Mouse (Mus musculus): Measurements from ENCODE around the gene Tll2.

Tll2 gene

GRCm38 (mm10) chr19:41177331-41177730, 29.3 kb downstream of the Tll2 start:
- TF ChIP-seq GATA4 (IDR thresholded peaks at IDR 0.05; ENCODE audit: insufficient replicate concordance, low read length) = no peak

- no peak for TF ChIP-seq GATA4 (IDR thresholded peaks at IDR 0.05; ENCODE audit: insufficient replicate concordance, low read length)
Observed at GRCm38 (mm10) chr19:41176881-41177280, 29.8 kb downstream of the Tll2 start.

- TF ChIP-seq GATA4 (IDR thresholded peaks at IDR 0.05; ENCODE audit: insufficient replicate concordance, low read length) = no peak
Observed at GRCm38 (mm10) chr19:41165914-41166235, 40.8 kb downstream of the Tll2 start.

DNA sequence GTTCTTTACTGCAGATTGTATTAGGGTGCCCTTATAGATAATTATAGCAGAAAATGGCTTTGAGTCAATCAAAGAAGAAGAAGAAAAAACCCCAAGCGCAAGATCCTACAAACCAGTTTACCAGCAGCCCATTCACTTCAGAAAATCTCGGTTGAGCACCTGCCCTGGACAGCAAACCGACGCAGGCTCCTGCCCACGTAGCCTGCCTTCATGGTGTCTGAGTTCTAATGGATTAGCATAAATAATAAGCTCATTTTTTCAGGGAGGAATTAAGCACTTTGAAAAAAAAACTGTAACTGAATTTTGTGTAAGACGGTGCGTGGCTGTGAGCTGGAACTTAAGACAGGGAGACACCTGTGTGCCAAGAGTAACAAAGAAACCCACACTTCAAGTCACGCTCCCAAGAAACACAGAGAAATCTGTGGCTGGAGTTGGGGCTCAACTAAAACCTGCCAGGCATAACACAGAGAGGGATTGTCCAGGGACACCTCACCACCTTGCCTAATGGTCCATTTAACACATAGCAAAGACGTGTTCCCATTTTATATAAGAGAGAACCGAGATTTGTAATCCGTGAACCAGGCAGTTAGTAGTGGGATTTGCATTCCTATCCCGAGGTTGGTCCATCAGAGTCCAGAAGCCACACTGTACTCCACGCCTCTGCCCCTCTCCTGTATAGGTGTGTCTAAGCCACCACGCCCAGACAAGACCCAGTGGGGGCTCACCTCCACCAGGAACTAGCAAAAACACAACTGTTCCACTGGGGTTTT, 41.3 kb downstream of the Tll2 start:
- no peak for TF ChIP-seq GATA4 (IDR thresholded peaks at IDR 0.05; ENCODE audit: insufficient replicate concordance, low read length)

GRCm38 (mm10) chr19:41164447-41165095, 42.1 kb downstream of the Tll2 start:
- no peak for TF ChIP-seq GATA4 (IDR thresholded peaks at IDR 0.05; ENCODE audit: insufficient replicate concordance, low read length)

- no peak for TF ChIP-seq GATA4 (IDR thresholded peaks at IDR 0.05; ENCODE audit: insufficient replicate concordance, low read length)
Observed at GRCm38 (mm10) chr19:41160388-41160787, 46.2 kb downstream of the Tll2 start.

GRCm38 (mm10) chr19:41154681-41155080, 52.0 kb downstream of the Tll2 start:
- TF ChIP-seq GATA4 (IDR thresholded peaks at IDR 0.05; ENCODE audit: insufficient replicate concordance, low read length) = no peak

DNA sequence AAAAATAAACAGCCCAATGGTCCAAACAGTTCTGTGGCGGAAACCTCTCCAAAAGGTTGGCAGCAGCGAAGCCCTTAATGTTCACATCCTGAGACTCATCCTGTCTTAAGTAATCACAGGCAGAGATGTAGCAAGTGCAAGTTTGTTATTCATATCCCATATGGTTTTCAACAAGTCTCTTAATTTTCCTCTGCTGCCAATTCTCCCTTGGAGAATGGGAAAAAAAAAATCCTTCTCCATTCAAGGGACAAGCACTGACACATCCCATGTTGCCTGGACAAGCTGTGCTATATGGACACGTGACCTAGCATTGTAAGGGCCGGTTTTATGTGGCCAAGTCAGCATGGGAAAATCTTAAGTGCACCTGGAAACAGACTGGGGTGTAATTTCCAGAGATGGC, 54.2 kb downstream of the Tll2 start:
- no peak for TF ChIP-seq GATA4 (IDR thresholded peaks at IDR 0.05; ENCODE audit: insufficient replicate concordance, low read length)

DNA sequence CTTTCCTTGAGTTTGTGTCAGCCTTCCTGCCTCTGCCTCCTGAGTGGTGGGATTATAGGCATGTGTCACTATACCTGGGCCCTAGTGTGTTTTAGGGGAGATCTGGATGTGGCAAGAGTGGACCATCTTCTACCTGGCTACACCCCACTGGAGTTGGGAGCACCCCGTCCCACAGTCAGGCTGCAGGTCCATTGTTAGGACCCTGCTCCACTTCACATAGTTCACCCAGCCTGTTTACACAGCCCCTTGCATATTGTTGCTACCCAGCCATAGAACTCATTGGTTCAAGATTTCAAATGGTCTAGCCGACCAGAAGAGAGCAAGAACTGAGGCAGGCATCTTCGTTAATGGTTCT, 54.6 kb downstream of the Tll2 start:
- no peak for TF ChIP-seq GATA4 (IDR thresholded peaks at IDR 0.05; ENCODE audit: insufficient replicate concordance, low read length)

- TF ChIP-seq GATA4 (IDR thresholded peaks at IDR 0.05; ENCODE audit: insufficient replicate concordance, low read length) = no peak
Observed at GRCm38 (mm10) chr19:41151321-41152015, 55.2 kb downstream of the Tll2 start.

GRCm38 (mm10) chr19:41140961-41141360, 65.7 kb downstream of the Tll2 start:
- no peak for TF ChIP-seq GATA4 (IDR thresholded peaks at IDR 0.05; ENCODE audit: insufficient replicate concordance, low read length)

DNA sequence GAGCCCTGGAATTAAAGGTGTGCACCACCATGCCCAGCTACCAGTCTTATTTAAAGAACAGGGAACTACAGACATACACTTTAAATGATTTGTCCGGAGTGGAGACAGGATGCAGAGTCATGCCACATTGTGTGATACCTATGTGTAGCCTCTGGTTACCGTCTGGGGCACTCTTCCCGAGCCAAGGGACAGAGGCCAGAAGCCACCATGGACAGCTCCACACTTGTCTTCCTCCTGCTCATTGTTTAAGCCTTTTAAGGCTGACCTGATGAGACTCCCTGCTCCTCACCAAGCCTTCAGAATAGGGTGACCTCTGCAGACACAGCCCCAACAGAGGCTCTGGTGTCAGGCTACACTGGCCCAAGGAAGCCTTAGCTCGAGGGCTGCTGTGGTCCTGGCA, 67.0 kb downstream of the Tll2 start:
- no peak for TF ChIP-seq GATA4 (IDR thresholded peaks at IDR 0.05; ENCODE audit: insufficient replicate concordance, low read length)

DNA sequence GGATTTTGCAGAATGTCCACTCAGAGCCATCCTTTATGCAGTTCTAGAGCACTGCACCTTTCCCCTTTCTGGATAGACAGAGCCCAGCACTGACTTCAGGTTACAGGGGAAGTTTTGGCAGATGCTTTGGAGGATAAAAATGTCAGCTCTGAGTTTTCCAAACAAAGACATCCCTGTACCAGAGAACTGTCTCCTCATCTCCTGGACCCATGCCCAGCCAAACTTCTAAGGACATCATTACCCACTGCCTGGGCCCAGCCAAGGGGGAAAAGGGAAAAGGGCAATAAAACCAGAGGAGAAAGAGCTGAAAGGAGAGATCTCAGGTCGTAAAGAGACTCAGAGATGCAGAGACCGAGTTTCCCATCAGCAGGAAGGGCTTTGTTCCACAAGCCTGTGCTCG, 83.6 kb downstream of the Tll2 start:
- no peak for TF ChIP-seq GATA4 (IDR thresholded peaks at IDR 0.05; ENCODE audit: insufficient replicate concordance, low read length)

DNA sequence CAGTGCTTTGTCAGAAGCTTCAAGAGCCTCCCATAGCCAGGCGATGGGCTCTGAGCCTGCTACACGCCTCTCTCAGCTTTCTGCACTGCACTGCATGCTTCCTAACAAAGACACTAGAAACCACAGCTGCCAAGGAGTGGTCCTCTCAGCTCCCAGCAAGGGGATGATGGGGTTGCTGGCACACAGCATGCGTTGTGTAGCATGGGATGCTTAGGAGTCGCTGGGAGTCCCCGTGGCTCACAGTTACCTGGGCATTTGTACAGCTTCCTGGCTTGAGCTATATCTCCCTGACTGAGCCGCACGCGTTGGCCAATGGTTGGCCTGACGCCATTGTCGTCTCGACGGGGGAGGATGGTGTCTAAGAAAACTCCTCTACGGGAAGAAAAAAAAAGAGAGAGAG, 86.7 kb downstream of the Tll2 start:
- TF ChIP-seq GATA4 (IDR thresholded peaks at IDR 0.05; ENCODE audit: insufficient replicate concordance, low read length) = no peak

GRCm38 (mm10) chr19:41118346-41118745, 88.3 kb downstream of the Tll2 start:
- TF ChIP-seq GATA4 (IDR thresholded peaks at IDR 0.05; ENCODE audit: insufficient replicate concordance, low read length) = no peak

DNA sequence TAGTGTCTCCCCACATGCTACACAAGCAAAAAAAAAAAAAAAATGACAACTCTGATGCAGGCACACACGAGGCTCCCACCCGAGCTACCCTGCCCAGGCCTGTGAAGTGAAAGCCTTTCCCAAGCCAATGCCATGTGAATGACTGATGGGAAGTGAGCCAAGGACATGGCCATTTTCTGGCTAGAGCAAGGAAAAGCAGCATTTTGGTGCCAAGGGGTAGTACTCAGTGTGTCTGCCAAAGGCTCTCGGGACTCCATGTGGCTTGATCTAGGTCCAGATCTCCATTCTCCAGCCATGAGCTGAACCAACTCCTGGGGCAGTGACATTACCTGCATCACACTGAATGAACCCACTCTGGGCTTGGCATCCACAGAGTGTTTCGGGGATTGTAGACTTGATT, 89.3 kb downstream of the Tll2 start:
- TF ChIP-seq GATA4 (IDR thresholded peaks at IDR 0.05; ENCODE audit: insufficient replicate concordance, low read length) = no peak
